Mouse (Mus musculus): ENCODE data around the gene Bean1.

Bean1 gene

GRCm38 (mm10) chr8:104170118-104171049 lies at the start of gene Bean1:
TSS of gene Bean1 (plus strand) at chr8:104170442.
- in situ Hi-C loops (cut with MboI; ENCODE audit: low sequenced_read_pairs) = no loop called here

- in situ Hi-C loops (cut with MboI; ENCODE audit: low sequenced_read_pairs) = no loop called here
These were observed 48.4 kb upstream of the Bean1 start for GRCm38 (mm10) chr8:104121640-104122416.

GRCm38 (mm10) chr8:104123080-104123657 lies 47.1 kb upstream of the Bean1 start:
- in situ Hi-C loops (cut with MboI; ENCODE audit: low sequenced_read_pairs) = no loop called here

- in situ Hi-C loops (cut with MboI; ENCODE audit: low sequenced_read_pairs) = no loop called here
These were observed 45.7 kb upstream of the Bean1 start for GRCm38 (mm10) chr8:104124534-104124933.

- in situ Hi-C loops (cut with MboI; ENCODE audit: low sequenced_read_pairs) = no loop called here
These were observed 42.9 kb upstream of the Bean1 start for GRCm38 (mm10) chr8:104127160-104127883.

- in situ Hi-C loops (cut with MboI; ENCODE audit: low sequenced_read_pairs) = no loop called here
These were observed 39.3 kb upstream of the Bean1 start for GRCm38 (mm10) chr8:104130916-104131315.

GRCm38 (mm10) chr8:104131414-104131975 lies 38.7 kb upstream of the Bean1 start:
- in situ Hi-C loops (cut with MboI; ENCODE audit: low sequenced_read_pairs) = no loop called here

GRCm38 (mm10) chr8:104134521-104134920 lies 35.7 kb upstream of the Bean1 start:
- in situ Hi-C loops (cut with MboI; ENCODE audit: low sequenced_read_pairs) = no loop called here

GRCm38 (mm10) chr8:104136277-104136676 lies 34.0 kb upstream of the Bean1 start:
- in situ Hi-C loops (cut with MboI; ENCODE audit: low sequenced_read_pairs) = no loop called here

- in situ Hi-C loops (cut with MboI; ENCODE audit: low sequenced_read_pairs) = no loop called here
These were observed 32.6 kb upstream of the Bean1 start for GRCm38 (mm10) chr8:104137636-104138035.

GRCm38 (mm10) chr8:104140611-104141010 lies 29.6 kb upstream of the Bean1 start:
- in situ Hi-C loops (cut with MboI; ENCODE audit: low sequenced_read_pairs) = no loop called here

GRCm38 (mm10) chr8:104142415-104142814 lies 27.8 kb upstream of the Bean1 start:
- in situ Hi-C loops (cut with MboI; ENCODE audit: low sequenced_read_pairs) = no loop called here

- in situ Hi-C loops (cut with MboI; ENCODE audit: low sequenced_read_pairs) = no loop called here
These were observed 26.9 kb upstream of the Bean1 start for GRCm38 (mm10) chr8:104143379-104143778.

- in situ Hi-C loops (cut with MboI; ENCODE audit: low sequenced_read_pairs) = loop anchor here (5.0 kb wide), 1 partner anchor 73 kb away; no protein-coding TSS in a partner anchor
These were observed 25.6 kb upstream of the Bean1 start for GRCm38 (mm10) chr8:104144434-104145216.

GRCm38 (mm10) chr8:104145981-104146689 lies 24.1 kb upstream of the Bean1 start:
- in situ Hi-C loops (cut with MboI; ENCODE audit: low sequenced_read_pairs) = loop anchor here (5.0 kb wide), 1 partner anchor 71 kb away; no protein-coding TSS in a partner anchor

GRCm38 (mm10) chr8:104146717-104147494 lies 23.3 kb upstream of the Bean1 start:
- in situ Hi-C loops (cut with MboI; ENCODE audit: low sequenced_read_pairs) = loop anchor here (5.0 kb wide), 1 partner anchor 70 kb away; no protein-coding TSS in a partner anchor

GRCm38 (mm10) chr8:104147947-104148346 lies 22.3 kb upstream of the Bean1 start:
- in situ Hi-C loops (cut with MboI; ENCODE audit: low sequenced_read_pairs) = loop anchor here (5.0 kb wide), 1 partner anchor 69 kb away; no protein-coding TSS in a partner anchor

GRCm38 (mm10) chr8:104160731-104161130 lies 9.5 kb upstream of the Bean1 start:
- in situ Hi-C loops (cut with MboI; ENCODE audit: low sequenced_read_pairs) = no loop called here
